Mouse (Mus musculus) CH12.LX (cell line): ENCODE measurements at regions not wholly inside any gene's neighbourhood (a gene's known extent, or its start where the extent isn't known, plus 50 kb on each side); places are given as distances from the start of the nearest gene placed in this dataset.
"Not testable (repeated sequence)": the region's sequence is repeated elsewhere in the genome, so short reads cannot be mapped to it uniquely, and the experiment has no call there.

Experiments
- DNase-seq: peaks from one replicate; pipeline ENCODE4 v3.0.0-alpha.2; 2013; ENCODE audit errors: extremely low read depth
- H3K27ac ChIP-seq: 2 replicates; pipeline ENCODE4 v1.5.1; 2012; ENCODE audit warnings: low read depth, mild to moderate bottlenecking, control low read depth, moderate library complexity; ENCODE audit not compliant: insufficient read depth
- H3K27me3 ChIP-seq: replicated peaks from 2 replicates; pipeline ENCODE3; 2012; ENCODE audit warnings: inconsistent platforms
- H3K36me3 ChIP-seq, 2 experiments: replicated peaks in 1 of 2; 2 replicates each; pipeline versions ENCODE3 to v1.6.1; 2012; ENCODE audit warnings: inconsistent platforms in 1 of 2, low read length in 1 of 2, mild to moderate bottlenecking in 1 of 2, mixed read lengths in 1 of 2, moderate library complexity in 1 of 2; ENCODE audit not compliant: control insufficient read depth in 1 of 2, insufficient read depth in 1 of 2
- H3K4me1 ChIP-seq, 2 experiments: 2 replicates each; pipeline ENCODE4 v1.6.1; 2012; ENCODE audit warnings: inconsistent platforms in 1 of 2, moderate library complexity in 1 of 2; ENCODE audit not compliant: insufficient read depth in 2 of 2, control insufficient read depth in 1 of 2
- H3K4me2 ChIP-seq: 2 replicates; pipeline ENCODE4 v1.6.1; 2012; ENCODE audit warnings: low read depth, mild to moderate bottlenecking, control low read depth; ENCODE audit not compliant: poor library complexity, insufficient read depth, severe bottlenecking
- H3K4me3 ChIP-seq, 3 experiments: fragments of 150-350 bp in 1 of 3; sonication (generic) in 1 of 3; replicated peaks in 1 of 3; 2 replicates each; pipeline versions ENCODE3 to v1.5.1; 2011 to 2012; ENCODE audit warnings: low read depth in 2 of 3, low read length in 2 of 3, mild to moderate bottlenecking in 2 of 3, moderate library complexity in 2 of 3, control low read depth in 1 of 3, improper control_type of control experiment in 1 of 3, inconsistent platforms in 1 of 3, mixed read lengths in 1 of 3; ENCODE audit not compliant: poor library complexity in 1 of 3
- H3K79me2 ChIP-seq: replicated peaks from 2 replicates; pipeline ENCODE4 v1.6.1; 2012; ENCODE audit warnings: mild to moderate bottlenecking, moderate library complexity; ENCODE audit not compliant: control insufficient read depth, poor library complexity, insufficient read depth, severe bottlenecking; ENCODE audit errors: extremely low read depth
- H3K9ac ChIP-seq: 2 replicates; pipeline ENCODE4 v1.6.1; 2012; ENCODE audit warnings: low read depth, mild to moderate bottlenecking, control low read depth, moderate library complexity; ENCODE audit not compliant: insufficient read depth
- H3K9me3 ChIP-seq: replicated peaks from 2 replicates; pipeline ENCODE3; 2012; ENCODE audit warnings: low read length, inconsistent platforms, mixed read lengths
- CHD1 ChIP-seq: IDR thresholded peaks from 2 replicates; pipeline ENCODE4 v1.6.1; 2012; ENCODE audit warnings: low read depth, low read length, improper control_type of control experiment, inconsistent platforms
- CHD2 ChIP-seq: IDR thresholded peaks from 2 replicates; pipeline ENCODE4 v1.6.1; 2011; ENCODE audit warnings: low read length, improper control_type of control experiment
- CTCF ChIP-seq, 2 experiments: IDR thresholded peaks in 1 of 2; conservative IDR thresholded peaks in 1 of 2; 2 replicates each; pipeline ENCODE4 v1.5.1; 2011 to 2012; ENCODE audit warnings: low read depth in 2 of 2, low read length in 2 of 2, improper control_type of control experiment in 1 of 2, inconsistent platforms in 1 of 2, mild to moderate bottlenecking in 1 of 2, moderate library complexity in 1 of 2
- E2F4 ChIP-seq: IDR thresholded peaks from 2 replicates; pipeline ENCODE4 v1.6.1; 2011; ENCODE audit warnings: low read depth, low read length, improper control_type of control experiment; ENCODE audit not compliant: insufficient replicate concordance
- ETS1 ChIP-seq: conservative IDR thresholded peaks from 2 replicates; pipeline ENCODE4 v1.6.1; 2012; ENCODE audit warnings: low read depth, mild to moderate bottlenecking, inconsistent platforms, low read length, improper control_type of control experiment, moderate library complexity
- JUN ChIP-seq: IDR thresholded peaks from 2 replicates; pipeline ENCODE4 v1.6.1; 2011; ENCODE audit warnings: low read depth, mild to moderate bottlenecking, low read length, improper control_type of control experiment, moderate library complexity; ENCODE audit not compliant: insufficient read depth
- JUND ChIP-seq: conservative IDR thresholded peaks from 2 replicates; pipeline ENCODE4 v1.6.1; 2011; ENCODE audit warnings: low read depth, low read length, improper control_type of control experiment
- MAFK ChIP-seq: IDR thresholded peaks from 2 replicates; pipeline ENCODE4 v1.6.1; 2011; ENCODE audit warnings: low read length, improper control_type of control experiment; ENCODE audit not compliant: insufficient replicate concordance
- MAX ChIP-seq: IDR thresholded peaks from 2 replicates; pipeline ENCODE4 v1.6.1; 2011; ENCODE audit warnings: low read length, improper control_type of control experiment
- MXI1 ChIP-seq: IDR thresholded peaks from 2 replicates; pipeline ENCODE4 v1.6.1; 2011; ENCODE audit warnings: mild to moderate bottlenecking, low read depth, low read length, improper control_type of control experiment
- MYC ChIP-seq: IDR thresholded peaks from 2 replicates; pipeline ENCODE4 v1.6.1; 2011; ENCODE audit warnings: low read depth, mild to moderate bottlenecking, improper control_type of control experiment, low read length
- NRF1 ChIP-seq: IDR thresholded peaks from 2 replicates; pipeline ENCODE4 v1.6.1; 2014; ENCODE audit warnings: low read depth, mild to moderate bottlenecking, inconsistent platforms, low read length, improper control_type of control experiment, moderate library complexity
- POLR2A ChIP-seq: IDR thresholded peaks from 2 replicates; pipeline ENCODE4 v1.6.1; 2011; ENCODE audit warnings: low read depth, mild to moderate bottlenecking, improper control_type of control experiment, low read length
- POLR2AphosphoS2 ChIP-seq: IDR thresholded peaks from 2 replicates; pipeline ENCODE4 v1.6.1; 2011; ENCODE audit warnings: low read depth, low read length, improper control_type of control experiment
- RCOR1 ChIP-seq: conservative IDR thresholded peaks from 2 replicates; pipeline ENCODE4 v1.6.1; 2012; ENCODE audit warnings: low read depth, mild to moderate bottlenecking, inconsistent platforms, low read length, improper control_type of control experiment
- TBP ChIP-seq: conservative IDR thresholded peaks from 2 replicates; pipeline ENCODE4 v1.6.1; 2011; ENCODE audit warnings: low read depth, low read length, improper control_type of control experiment
- TCF12 ChIP-seq: IDR thresholded peaks from 2 replicates; pipeline ENCODE4 v1.6.1; 2014; ENCODE audit warnings: low read depth, mild to moderate bottlenecking, inconsistent platforms, low read length, improper control_type of control experiment
- UBTF ChIP-seq: IDR thresholded peaks from 2 replicates; pipeline ENCODE4 v1.6.1; 2012; ENCODE audit warnings: low read depth, mild to moderate bottlenecking, inconsistent platforms, low read length, improper control_type of control experiment, moderate library complexity
- ZC3H11A ChIP-seq: IDR thresholded peaks from 2 replicates; pipeline ENCODE4 v1.6.1; 2012; ENCODE audit warnings: low read depth, mild to moderate bottlenecking, inconsistent platforms, low read length, improper control_type of control experiment
- ZKSCAN1 ChIP-seq: IDR thresholded peaks from 2 replicates; pipeline ENCODE4 v1.6.1; 2012; ENCODE audit warnings: low read depth, inconsistent platforms, low read length, improper control_type of control experiment, borderline replicate concordance
- ZMIZ1 ChIP-seq: IDR thresholded peaks from 2 replicates; pipeline ENCODE4 v1.6.1; 2012; ENCODE audit warnings: low read depth, mild to moderate bottlenecking, inconsistent platforms, low read length, improper control_type of control experiment
- dilution Hi-C: fragments of 300-500 bp; cut with MboI; formaldehyde crosslinking; loops from 2 replicates; pipeline ENCODE4 v1.14.3; 2020; ENCODE audit warnings: low sequenced_read_pairs; ENCODE audit not compliant: extremely low pct_unique_long_range_greater_than_20kb, extremely low pct_ligation_motif_present
- in situ Hi-C: fragments of 300-500 bp; cut with MboI; formaldehyde crosslinking; loops from 3 replicates; pipeline ENCODE4 v1.14.3; 2019; ENCODE audit warnings: low sequenced_read_pairs, low pct_ligation_motif_present, low pct_unique_long_range_greater_than_20kb, mixed read lengths

DNA sequence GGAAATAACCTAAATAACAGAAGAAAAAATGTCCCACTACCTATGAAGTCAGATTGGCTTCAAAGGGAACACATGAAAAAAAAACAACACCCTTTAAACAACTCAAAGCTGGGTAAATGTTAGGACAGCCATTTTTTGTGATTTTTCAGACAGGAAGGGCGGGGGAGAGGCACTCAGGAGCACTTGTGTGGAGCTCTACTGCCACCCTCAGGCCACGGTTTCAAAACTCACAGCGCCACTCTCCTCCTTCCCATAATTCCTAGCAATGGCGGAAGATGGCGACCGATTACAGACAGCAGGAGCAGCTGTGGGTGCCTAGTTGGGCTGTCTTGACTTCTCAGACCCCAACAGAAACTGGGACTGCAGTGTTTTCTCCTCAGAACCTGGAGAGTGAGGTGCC, 168.8 kb upstream of the Olfr1324 start:
- H3K79me2 ChIP-seq: no peaks in the 10 kb centered on the region
- H3K27ac ChIP-seq: no peak overlapping the region
- peaks cover 38% of the 10 kb centered on the region in 2 experiments for H3K36me3 ChIP-seq
- TF ChIP-seq CTCF (conservative IDR thresholded peaks at IDR 0.05 in 1 of 2, IDR thresholded peaks at IDR 0.05 in 1 of 2; ENCODE audit: low read depth in 2 of 2, low read length in 2 of 2) (0 out of 4 replicates have a peak, but pooled peaks of 1 of the 2 experiments have one; percentile 4), ZC3H11A (no peak)
- no peak overlapping the region for H3K4me3 ChIP-seq
- no peak for DNase-seq
- dilution Hi-C loops (no loop called here), in situ Hi-C loops (no loop called here)
- H3K9me3 ChIP-seq: no peaks in the 10 kb centered on the region
- H3K4me1 ChIP-seq: no peaks in the 10 kb centered on the region
- H3K4me2 ChIP-seq: no peak overlapping the region
- no peaks in the 10 kb centered on the region for H3K27me3 ChIP-seq
- no peak overlapping the region for H3K9ac ChIP-seq

GRCm38 (mm10) chrX:50594976-50595375, 166.7 kb upstream of the Olfr1324 start:
- dilution Hi-C loops, H3K4me3 ChIP-seq, H3K79me2 ChIP-seq, H3K4me2 ChIP-seq, H3K4me1 ChIP-seq, in situ Hi-C loops, DNase-seq, H3K27me3 ChIP-seq, H3K27ac ChIP-seq, H3K9ac ChIP-seq, H3K9me3 ChIP-seq: not testable (repeated sequence)
- H3K36me3 ChIP-seq: peaks cover 36 to 49% of the 10 kb centered on the region in 2 experiments

GRCm38 (mm10) chrX:50591477-50591876, 163.2 kb upstream of the Olfr1324 start:
- TF ChIP-seq MXI1 (no peak), ETS1 (no peak), MAFK (no peak), JUN (no peak), NRF1 (no peak), JUND (no peak), CHD1 (no peak), UBTF (no peak), ZMIZ1 (no peak), ZKSCAN1 (no peak), TBP (no peak), TCF12 (no peak), E2F4 (no peak), ZC3H11A (no peak), MAX (no peak), POLR2A (no peak), CHD2 (no peak), POLR2AphosphoS2 (no peak), RCOR1 (no peak), MYC (no peak)
- DNase-seq: no peak
- Histone ChIP-seq H3K4me1 (no peaks in the 10 kb centered on the region), H3K4me3 (no peak overlapping the region), H3K9me3 (no peaks in the 10 kb centered on the region), H3K27me3 (no peaks in the 10 kb centered on the region), H3K27ac (no peak overlapping the region), H3K9ac (no peak overlapping the region), H3K79me2 (no peaks in the 10 kb centered on the region), H3K4me2 (no peak overlapping the region), H3K36me3 (peaks cover 28 to 51% of the 10 kb centered on the region in 2 experiments)
- dilution Hi-C loops: no loop called here
- in situ Hi-C loops: no loop called here
